Mouse (Mus musculus) erythroblast, embryonic 14.5 days (primary cell): ENCODE results near the gene Zfp451. TPM values are rescaled to one million over a fixed set of nuclear protein-coding genes. Genes with fewer than 3 reads are reported as not detected.
A peak's percentile ranks its signal among the peaks of the same experiment; 100 is the strongest.
"Not testable (repeated sequence)": the region's sequence is repeated elsewhere in the genome, so short reads cannot be mapped to it uniquely, and the experiment has no call there.

Experiments
- H3K27me3 ChIP-seq: 2 replicates; pipeline ENCODE4 v1.6.1; 2012; ENCODE audit warnings: inconsistent platforms; ENCODE audit not compliant: control insufficient read depth
- H3K36me3 ChIP-seq: 2 replicates; pipeline ENCODE4 v1.6.1; 2012; ENCODE audit warnings: mild to moderate bottlenecking, inconsistent platforms; ENCODE audit not compliant: control insufficient read depth
- H3K4me1 ChIP-seq: 2 replicates; pipeline ENCODE4 v1.6.1; 2012; ENCODE audit warnings: inconsistent platforms; ENCODE audit not compliant: control insufficient read depth
- H3K4me3 ChIP-seq: replicated peaks from 2 replicates; pipeline ENCODE3; 2012; ENCODE audit warnings: moderate library complexity, mild to moderate bottlenecking, inconsistent platforms
- H3K9me3 ChIP-seq: 2 replicates; pipeline ENCODE4 v1.6.1; 2012; ENCODE audit warnings: low read length, inconsistent platforms, mixed read lengths; ENCODE audit not compliant: control insufficient read depth
- GATA1 ChIP-seq: IDR thresholded peaks from 2 replicates; pipeline ENCODE4 v1.6.1; 2012; ENCODE audit warnings: low read length, inconsistent platforms, mixed read lengths
- TAL1 ChIP-seq: IDR thresholded peaks from 3 replicates; pipeline ENCODE4 v1.6.1; 2012; ENCODE audit warnings: low read length, inconsistent platforms, mixed read lengths
- polyA plus RNA-seq: library from polyadenylated mRNA; stranded (reverse); fragments of >175 nt; gene quantifications from 2 replicates; pipeline ENCODE4 v1.2.3, GENCODE M21; 2012

Zfp451 gene
- polyA plus RNA-seq, 1 experiment, result 0.13 TPM

GRCm38 (mm10) chr1:33763826-33764225, 50.6 kb downstream of the Zfp451 start:
- TF ChIP-seq TAL1 (no peak), GATA1 (no peak)

GRCm38 (mm10) chr1:33758488-33758887, 55.9 kb downstream of the Zfp451 start:
- TF ChIP-seq TAL1, result no peak
- TF ChIP-seq GATA1, result no peak
- Histone ChIP-seq H3K4me3 (peak overlapping the region; percentile 86), H3K27me3 (no peaks in the 10 kb centered on the region), H3K4me1 (peaks cover 58% of the 10 kb centered on the region), H3K36me3 (peaks cover 43% of the 10 kb centered on the region), H3K9me3 (no peaks in the 10 kb centered on the region)

More at GRCm38 (mm10) chr1:33763826-33764225, 50.6 kb downstream of the Zfp451 start:
- Histone ChIP-seq H3K4me3 (no peak overlapping the region), H3K9me3 (no peaks in the 10 kb centered on the region), H3K36me3 (peaks cover 61% of the 10 kb centered on the region), H3K27me3 (no peaks in the 10 kb centered on the region), H3K4me1 (peaks cover 12% of the 10 kb centered on the region)

DNA sequence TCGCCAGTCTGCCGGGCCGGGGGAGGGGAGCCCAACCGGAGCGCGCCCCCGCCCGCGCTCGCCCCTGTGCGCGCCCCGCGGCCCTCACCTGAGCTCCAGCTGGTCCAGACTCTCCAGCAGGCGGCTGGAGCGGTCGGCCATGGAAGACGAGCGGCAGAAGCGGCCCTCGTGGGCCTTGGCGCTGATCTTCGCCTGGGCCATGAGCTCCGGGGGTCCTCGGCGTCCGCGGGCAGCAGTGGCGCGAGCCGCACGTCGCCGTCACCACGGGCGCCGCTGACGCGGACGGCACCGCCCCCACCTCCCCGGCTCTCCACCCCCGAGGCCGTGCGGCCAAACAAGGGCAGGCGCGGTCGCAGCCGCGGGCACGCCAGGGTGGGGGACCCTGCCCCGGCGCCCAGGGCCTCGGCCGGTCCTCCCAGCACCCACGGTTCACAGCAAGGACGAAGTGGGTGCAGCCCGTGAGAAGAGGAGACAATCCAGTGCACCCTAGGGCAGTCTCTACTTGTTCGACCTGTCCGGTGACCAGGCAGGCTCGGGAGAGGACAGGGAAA, 56.8 kb downstream of the Zfp451 start, which contains the start of gene Bag2:
Gene Bag2, minus strand, starts transcription at position 305 of the 551 bp plus-strand sequence.
- Histone ChIP-seq H3K36me3 (peaks cover 48% of the 10 kb centered on the region), H3K9me3 (no peaks in the 10 kb centered on the region), H3K4me3 (peak within 1 kb of the TSS; percentile 86), H3K27me3 (no peaks in the 10 kb centered on the region), H3K4me1 (peaks cover 61% of the 10 kb centered on the region)
- TF ChIP-seq TAL1 (no peak), GATA1 (no peak)

DNA sequence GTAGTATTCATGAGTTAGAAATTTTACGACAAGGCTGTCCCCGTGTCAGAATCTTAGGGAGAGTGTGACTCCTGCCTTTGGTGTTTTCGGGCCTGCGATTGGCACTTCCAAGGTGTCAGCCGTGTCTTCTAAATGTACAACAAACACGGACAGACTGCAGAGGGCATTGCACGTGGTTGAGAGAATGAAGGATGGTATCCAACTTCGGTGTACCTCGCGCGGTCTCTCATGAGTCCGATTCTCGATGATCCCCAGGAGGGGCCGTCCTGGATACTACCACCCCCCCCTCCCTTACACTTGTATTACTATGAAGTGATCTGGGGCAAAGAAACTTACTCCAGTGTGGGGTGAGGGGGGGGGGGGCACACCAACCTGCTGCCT, 57.4 kb downstream of the Zfp451 start:
- H3K36me3 ChIP-seq, result peaks cover 49% of the 10 kb centered on the region
- H3K4me1 ChIP-seq, result peaks cover 61% of the 10 kb centered on the region
- peak overlapping the region; percentile 86 for H3K4me3 ChIP-seq
- TF ChIP-seq TAL1 (no peak), GATA1 (no peak)
- H3K9me3 ChIP-seq, result no peaks in the 10 kb centered on the region
- no peaks in the 10 kb centered on the region for H3K27me3 ChIP-seq

DNA sequence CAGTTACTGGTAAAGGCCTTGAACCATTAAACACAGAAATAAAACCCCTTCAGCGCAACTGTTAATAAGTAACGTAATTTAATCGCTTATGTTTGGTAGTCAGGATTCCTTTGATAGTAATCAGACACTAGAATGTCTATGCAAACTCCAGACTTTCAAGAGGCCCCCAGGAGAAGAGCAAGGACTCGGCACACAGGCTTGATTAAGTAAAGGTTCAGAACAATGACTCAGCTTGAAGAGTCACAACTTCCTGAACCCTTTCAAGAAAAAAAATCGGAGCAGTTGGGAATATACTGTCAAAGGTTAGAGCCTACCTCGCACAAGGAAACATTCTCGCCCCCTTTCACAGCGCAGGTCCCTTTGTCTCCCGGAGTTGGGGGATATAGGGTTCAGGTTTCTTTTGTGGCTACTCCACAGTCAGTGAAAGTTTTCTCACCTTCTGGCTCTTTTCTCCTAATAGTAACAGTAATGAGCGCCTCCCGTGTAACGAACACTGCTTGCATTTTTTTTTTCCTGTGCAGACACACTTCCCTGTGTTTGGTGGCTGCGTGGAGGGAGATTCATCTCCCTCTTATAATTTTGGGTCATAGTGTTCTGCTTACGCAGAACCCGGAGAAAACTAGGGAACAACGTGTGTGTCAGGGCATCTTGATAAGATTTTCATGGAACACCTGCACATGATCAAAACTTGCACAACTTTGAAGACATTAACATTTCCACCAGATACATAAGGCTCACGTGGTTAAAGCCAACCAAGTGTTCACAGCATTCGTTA, 58.0 kb downstream of the Zfp451 start:
- TF ChIP-seq TAL1 (no peak), GATA1 (peak; percentile 51)
- Histone ChIP-seq H3K9me3 (no peaks in the 10 kb centered on the region), H3K4me1 (peaks cover 61% of the 10 kb centered on the region), H3K4me3 (peak overlapping the region; percentile 86), H3K36me3 (peaks cover 50% of the 10 kb centered on the region), H3K27me3 (no peaks in the 10 kb centered on the region)

DNA sequence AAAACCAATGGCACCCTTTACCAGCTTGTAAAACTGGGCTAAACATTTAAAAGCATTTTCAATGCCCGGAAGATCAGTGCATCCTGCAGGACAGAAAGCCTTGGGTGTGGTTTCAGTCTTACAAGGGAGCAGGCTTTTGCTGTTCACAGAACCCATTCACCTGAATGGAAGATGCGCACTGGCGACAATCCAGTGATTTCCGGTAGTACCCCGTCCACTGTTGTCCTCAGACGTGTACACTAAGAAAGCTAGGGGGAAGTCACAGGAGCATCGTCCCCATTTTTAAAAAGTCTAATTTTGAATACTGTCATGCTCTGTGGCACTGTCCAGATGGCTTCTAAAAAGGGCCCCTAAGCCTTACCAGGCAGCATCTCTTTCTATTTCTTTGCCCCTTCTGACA, 58.6 kb downstream of the Zfp451 start:
- Histone ChIP-seq H3K4me1 (peaks cover 61% of the 10 kb centered on the region), H3K4me3 (peak overlapping the region; percentile 86), H3K27me3 (no peaks in the 10 kb centered on the region), H3K9me3 (no peaks in the 10 kb centered on the region), H3K36me3 (peaks cover 52% of the 10 kb centered on the region)
- TF ChIP-seq TAL1 (no peak), GATA1 (no peak)

DNA sequence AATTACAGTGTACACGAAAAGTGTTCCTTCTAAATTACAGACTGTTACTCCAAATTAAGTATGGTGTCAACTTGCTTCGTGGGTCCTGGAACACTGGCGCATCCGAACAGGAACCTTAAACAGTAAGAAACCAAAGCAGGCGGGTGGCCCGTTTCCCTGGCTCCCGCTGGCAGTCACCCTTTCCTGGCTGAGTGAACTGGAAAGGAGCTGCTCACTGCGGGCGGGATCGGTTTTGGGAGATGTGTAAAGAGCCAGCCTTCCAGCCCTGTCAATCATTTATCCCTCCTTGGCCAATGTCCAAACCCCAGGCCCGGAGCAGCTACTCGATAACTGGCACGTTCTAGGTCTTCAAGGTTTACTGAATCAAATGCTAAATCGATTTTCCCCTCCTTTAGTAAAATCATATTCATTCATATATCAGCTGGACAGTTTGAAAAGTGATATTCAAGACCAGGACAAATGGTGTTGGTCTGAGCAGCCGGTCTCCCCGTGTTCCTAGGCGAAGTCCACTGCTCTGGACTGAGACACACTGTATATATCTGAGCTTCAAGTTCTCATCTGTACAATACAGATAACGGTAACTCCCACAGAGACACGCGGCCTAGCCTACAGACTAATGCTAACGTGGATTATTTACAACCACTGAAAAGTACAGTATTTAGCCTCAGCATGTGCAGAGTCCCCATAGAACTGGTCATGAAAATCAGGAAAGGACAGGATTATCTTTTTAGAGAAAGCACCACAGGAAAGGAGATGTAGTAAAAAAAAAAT, 59.2 kb downstream of the Zfp451 start:
- Histone ChIP-seq H3K27me3 (no peaks in the 10 kb centered on the region), H3K4me1 (peaks cover 61% of the 10 kb centered on the region), H3K36me3 (peaks cover 50% of the 10 kb centered on the region), H3K4me3 (peak overlapping the region; percentile 86), H3K9me3 (no peaks in the 10 kb centered on the region)
- TF ChIP-seq TAL1 (peak; percentile 63), GATA1 (peak; percentile 43)

DNA sequence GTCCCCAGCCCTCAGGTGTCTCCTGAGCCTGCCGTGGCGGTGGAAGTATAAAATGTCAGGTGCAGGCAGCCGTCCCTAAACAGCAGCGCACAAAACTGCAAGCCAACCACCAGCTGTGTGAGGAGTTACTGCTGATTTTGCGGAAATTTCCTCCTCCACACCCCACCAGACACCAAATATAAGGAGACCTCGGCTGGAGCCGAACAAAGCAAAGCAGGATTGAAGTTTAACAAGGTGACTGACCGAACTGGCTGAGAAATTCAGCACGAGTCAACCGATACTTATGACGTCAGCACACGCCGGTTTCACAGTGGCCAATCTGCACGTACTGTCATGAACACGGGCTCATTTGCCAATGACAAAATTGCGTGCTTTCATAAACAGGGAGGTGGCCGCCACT, 60.3 kb downstream of the Zfp451 start:
- H3K36me3 ChIP-seq, result peaks cover 50% of the 10 kb centered on the region
- no peaks in the 10 kb centered on the region for H3K27me3 ChIP-seq
- peaks cover 3% of the 10 kb centered on the region; the same call in 1 of the 2 replicates for H3K9me3 ChIP-seq
- no peak overlapping the region for H3K4me3 ChIP-seq
- TF ChIP-seq TAL1 (no peak), GATA1 (no peak)
- peaks cover 58% of the 10 kb centered on the region for H3K4me1 ChIP-seq

- Histone ChIP-seq H3K27me3 (no peaks in the 10 kb centered on the region), H3K9me3 (peaks cover 3% of the 10 kb centered on the region; the same call in 1 of the 2 replicates), H3K4me1 (peaks cover 30% of the 10 kb centered on the region), H3K4me3 (no peak overlapping the region), H3K36me3 (peaks cover 78% of the 10 kb centered on the region)
- TF ChIP-seq TAL1 (no peak), GATA1 (no peak)
Measured at GRCm38 (mm10) chr1:33751283-33751682, 63.1 kb downstream of the Zfp451 start.

DNA sequence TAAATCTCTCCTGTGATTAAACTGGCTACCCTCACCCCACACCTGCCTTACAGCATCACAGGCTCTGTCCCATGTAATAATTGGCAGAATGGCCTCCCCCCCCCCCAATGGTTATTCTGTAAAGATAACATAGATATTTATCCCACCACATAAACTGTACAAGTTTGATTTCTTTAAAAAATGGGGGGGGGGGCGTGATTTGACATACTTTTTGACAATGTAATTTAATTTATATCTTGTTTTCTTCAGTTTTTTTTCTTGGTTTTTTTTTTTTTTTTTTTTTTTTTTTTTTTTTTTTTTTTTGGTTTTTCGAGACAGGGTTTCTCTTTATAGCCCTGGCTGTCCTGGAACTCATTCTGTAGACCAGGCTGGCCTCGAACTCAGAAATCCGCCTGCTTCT, 64.7 kb downstream of the Zfp451 start:
- Histone ChIP-seq H3K4me1 (peaks cover 15% of the 10 kb centered on the region), H3K36me3 (peaks cover 87% of the 10 kb centered on the region)
- H3K4me3 ChIP-seq, H3K9me3 ChIP-seq, H3K27me3 ChIP-seq: not testable (repeated sequence)
